Mouse (Mus musculus): ENCODE measurements at regions not wholly inside any gene's neighbourhood (a gene's known extent, or its start where the extent isn't known, plus 50 kb on each side); places are given as distances from the start of the nearest gene placed in this dataset.

GRCm38 (mm10) chr3:102360732-102361280, 108.9 kb upstream of the Ngf start:
- ATAC-seq (ENCODE audit: insufficient number of reproducible peaks, low FRiP score, low TSS enrichment, low read depth) (no peak), DNase-seq (ENCODE audit: low spot score) (no peak)
- Histone ChIP-seq H3K4me1 (ENCODE audit: control insufficient read depth, insufficient read depth, low read length) (no peaks in the 10 kb centered on the region), H3K27ac (replicated peaks; ENCODE audit: low read depth, low read length) (no peak overlapping the region), H3K4me3 (ENCODE audit: low read depth, low read length) (no peak overlapping the region), H3K27me3 (ENCODE audit: control insufficient read depth, insufficient read depth, low read length) (no peaks in the 10 kb centered on the region), H3K9ac (ENCODE audit: low read length) (no peak overlapping the region), H3K36me3 (ENCODE audit: control insufficient read depth, insufficient read depth, low read length) (no peaks in the 10 kb centered on the region), H3K4me2 (ENCODE audit: low read depth, severe bottlenecking) (no peak overlapping the region), H3K9me3 (ENCODE audit: control insufficient read depth, low read length) (no peaks in the 10 kb centered on the region)
- WGBS, result 84% methylated on average over 9 of the region's 9 CpGs

GRCm38 (mm10) chr3:102358801-102359200, 110.9 kb upstream of the Ngf start:
- Histone ChIP-seq H3K9ac (ENCODE audit: low read length) (no peak overlapping the region), H3K4me3 (ENCODE audit: low read depth, low read length) (no peak overlapping the region), H3K27ac (replicated peaks; ENCODE audit: low read depth, low read length) (no peak overlapping the region), H3K36me3 (ENCODE audit: control insufficient read depth, insufficient read depth, low read length) (no peaks in the 10 kb centered on the region), H3K27me3 (ENCODE audit: control insufficient read depth, insufficient read depth, low read length) (no peaks in the 10 kb centered on the region), H3K4me1 (ENCODE audit: control insufficient read depth, insufficient read depth, low read length) (no peaks in the 10 kb centered on the region), H3K9me3 (ENCODE audit: control insufficient read depth, low read length) (no peaks in the 10 kb centered on the region), H3K4me2 (ENCODE audit: low read depth, severe bottlenecking) (no peak overlapping the region)
- no peak for ATAC-seq (ENCODE audit: insufficient number of reproducible peaks, low FRiP score, low TSS enrichment, low read depth)
- DNase-seq (ENCODE audit: low spot score), result no peak
- 92% methylated on average over 4 of the region's 4 CpGs for WGBS

GRCm38 (mm10) chr3:102357062-102357610, 112.6 kb upstream of the Ngf start:
- Histone ChIP-seq H3K4me2 (ENCODE audit: low read depth, severe bottlenecking) (no peak overlapping the region), H3K9ac (ENCODE audit: low read length) (no peak overlapping the region), H3K27me3 (ENCODE audit: control insufficient read depth, insufficient read depth, low read length) (no peaks in the 10 kb centered on the region), H3K27ac (replicated peaks; ENCODE audit: low read depth, low read length) (no peak overlapping the region), H3K36me3 (ENCODE audit: control insufficient read depth, insufficient read depth, low read length) (no peaks in the 10 kb centered on the region), H3K4me3 (ENCODE audit: low read depth, low read length) (no peak overlapping the region), H3K9me3 (ENCODE audit: control insufficient read depth, low read length) (no peaks in the 10 kb centered on the region), H3K4me1 (ENCODE audit: control insufficient read depth, insufficient read depth, low read length) (no peaks in the 10 kb centered on the region)
- 62% methylated on average over 7 of the region's 7 CpGs for WGBS
- ATAC-seq (ENCODE audit: insufficient number of reproducible peaks, low FRiP score, low TSS enrichment, low read depth) (no peak), DNase-seq (ENCODE audit: low spot score) (no peak)

GRCm38 (mm10) chr3:102355352-102355751, 114.4 kb upstream of the Ngf start:
- H3K4me1 ChIP-seq (ENCODE audit: control insufficient read depth, insufficient read depth, low read length), result no peaks in the 10 kb centered on the region
- WGBS, result 90% methylated on average over 2 of the region's 2 CpGs
- ATAC-seq (ENCODE audit: insufficient number of reproducible peaks, low FRiP score, low TSS enrichment, low read depth), result no peak
- no peaks in the 10 kb centered on the region for H3K9me3 ChIP-seq (ENCODE audit: control insufficient read depth, low read length)
- no peak overlapping the region for H3K9ac ChIP-seq (ENCODE audit: low read length)
- no peaks in the 10 kb centered on the region for H3K27me3 ChIP-seq (ENCODE audit: control insufficient read depth, insufficient read depth, low read length)
- no peak overlapping the region for H3K27ac ChIP-seq (replicated peaks; ENCODE audit: low read depth, low read length)
- no peaks in the 10 kb centered on the region for H3K36me3 ChIP-seq (ENCODE audit: control insufficient read depth, insufficient read depth, low read length)
- no peak overlapping the region for H3K4me3 ChIP-seq (ENCODE audit: low read depth, low read length)
- DNase-seq (ENCODE audit: low spot score), result no peak
- no peak overlapping the region for H3K4me2 ChIP-seq (ENCODE audit: low read depth, severe bottlenecking)

GRCm38 (mm10) chr3:102354771-102355170, 114.9 kb upstream of the Ngf start:
- H3K4me2 ChIP-seq (ENCODE audit: low read depth, severe bottlenecking), result no peak overlapping the region
- no peaks in the 10 kb centered on the region for H3K27me3 ChIP-seq (ENCODE audit: control insufficient read depth, insufficient read depth, low read length)
- H3K27ac ChIP-seq (replicated peaks; ENCODE audit: low read depth, low read length), result no peak overlapping the region
- H3K36me3 ChIP-seq (ENCODE audit: control insufficient read depth, insufficient read depth, low read length), result no peaks in the 10 kb centered on the region
- WGBS, result 85% methylated on average over 2 of the region's 2 CpGs
- DNase-seq (ENCODE audit: low spot score), result no peak
- no peak overlapping the region for H3K9ac ChIP-seq (ENCODE audit: low read length)
- no peak for ATAC-seq (ENCODE audit: insufficient number of reproducible peaks, low FRiP score, low TSS enrichment, low read depth)
- H3K9me3 ChIP-seq (ENCODE audit: control insufficient read depth, low read length), result no peaks in the 10 kb centered on the region
- H3K4me1 ChIP-seq (ENCODE audit: control insufficient read depth, insufficient read depth, low read length), result no peaks in the 10 kb centered on the region
- H3K4me3 ChIP-seq (ENCODE audit: low read depth, low read length), result no peak overlapping the region

- Histone ChIP-seq H3K4me2 (ENCODE audit: low read depth, severe bottlenecking) (no peak overlapping the region), H3K4me1 (ENCODE audit: control insufficient read depth, insufficient read depth, low read length) (no peaks in the 10 kb centered on the region), H3K9me3 (ENCODE audit: control insufficient read depth, low read length) (no peaks in the 10 kb centered on the region), H3K27ac (replicated peaks; ENCODE audit: low read depth, low read length) (no peak overlapping the region), H3K36me3 (ENCODE audit: control insufficient read depth, insufficient read depth, low read length) (no peaks in the 10 kb centered on the region), H3K27me3 (ENCODE audit: control insufficient read depth, insufficient read depth, low read length) (no peaks in the 10 kb centered on the region), H3K9ac (ENCODE audit: low read length) (no peak overlapping the region), H3K4me3 (ENCODE audit: low read depth, low read length) (no peak overlapping the region)
- ATAC-seq (ENCODE audit: insufficient number of reproducible peaks, low FRiP score, low TSS enrichment, low read depth) (no peak), DNase-seq (ENCODE audit: low spot score) (no peak)
- 76% methylated on average over 6 of the region's 6 CpGs for WGBS
These were observed 116.3 kb upstream of the Ngf start for GRCm38 (mm10) chr3:102353277-102353900.

GRCm38 (mm10) chr3:102346077-102346476, 123.6 kb upstream of the Ngf start:
- Histone ChIP-seq H3K4me2 (ENCODE audit: low read depth, severe bottlenecking) (no peak overlapping the region), H3K4me1 (ENCODE audit: control insufficient read depth, insufficient read depth, low read length) (peaks cover 4% of the 10 kb centered on the region; the same call in 1 of the 2 replicates), H3K27ac (replicated peaks; ENCODE audit: low read depth, low read length) (no peak overlapping the region), H3K4me3 (ENCODE audit: low read depth, low read length) (no peak overlapping the region), H3K27me3 (ENCODE audit: control insufficient read depth, insufficient read depth, low read length) (no peaks in the 10 kb centered on the region), H3K9me3 (ENCODE audit: control insufficient read depth, low read length) (no peaks in the 10 kb centered on the region), H3K36me3 (ENCODE audit: control insufficient read depth, insufficient read depth, low read length) (no peaks in the 10 kb centered on the region), H3K9ac (ENCODE audit: low read length) (no peak overlapping the region)
- DNase-seq (ENCODE audit: low spot score), result no peak
- no peak for ATAC-seq (ENCODE audit: insufficient number of reproducible peaks, low FRiP score, low TSS enrichment, low read depth)
- 66% methylated on average over 3 of the region's 3 CpGs for WGBS

- ATAC-seq (ENCODE audit: insufficient number of reproducible peaks, low FRiP score, low TSS enrichment, low read depth), result no peak
- no peaks in the 10 kb centered on the region for H3K36me3 ChIP-seq (ENCODE audit: control insufficient read depth, insufficient read depth, low read length)
- peaks cover 9% of the 10 kb centered on the region; the same call in 1 of the 2 replicates for H3K4me1 ChIP-seq (ENCODE audit: control insufficient read depth, insufficient read depth, low read length)
- no peak overlapping the region for H3K9ac ChIP-seq (ENCODE audit: low read length)
- no peak for DNase-seq (ENCODE audit: low spot score)
- no peaks in the 10 kb centered on the region for H3K9me3 ChIP-seq (ENCODE audit: control insufficient read depth, low read length)
- no peak overlapping the region for H3K4me3 ChIP-seq (ENCODE audit: low read depth, low read length)
- H3K27me3 ChIP-seq (ENCODE audit: control insufficient read depth, insufficient read depth, low read length), result no peaks in the 10 kb centered on the region
- WGBS, result 92% methylated on average over 5 of the region's 5 CpGs
- H3K4me2 ChIP-seq (ENCODE audit: low read depth, severe bottlenecking), result no peak overlapping the region
- no peak overlapping the region for H3K27ac ChIP-seq (replicated peaks; ENCODE audit: low read depth, low read length)
These were observed 124.4 kb upstream of the Ngf start for GRCm38 (mm10) chr3:102345291-102345690.

All from limb, embryonic 11.5 days (tissue).